Mouse (Mus musculus): ENCODE data around the gene Erbin. TPM values are rescaled to one million over a fixed set of nuclear protein-coding genes. Genes with fewer than 3 reads are reported as not detected.
A peak's percentile ranks its signal among the peaks of the same experiment; 100 is the strongest.

Erbin gene
- polyA plus RNA-seq, 1 experiment from 2014 or later = 11.7 TPM

- H3K4me1 ChIP-seq = no peaks in the 10 kb centered on the region
- H3K4me3 ChIP-seq = no peak overlapping the region
- H3K27me3 ChIP-seq (ENCODE audit: low read depth, poor library complexity, severe bottlenecking) = no peaks in the 10 kb centered on the region
- no peak for DNase-seq (ENCODE audit: low spot score)
- no peaks in the 10 kb centered on the region for H3K9me3 ChIP-seq (replicated peaks)
- no peak overlapping the region for H3K27ac ChIP-seq (replicated peaks)
- 96% methylated on average over 5 of the region's 5 CpGs for WGBS
- peaks cover 96% of the 10 kb centered on the region for H3K36me3 ChIP-seq
Observed at GRCm38 (mm10) chr13:103841287-103842201, 78.8 kb downstream of the Erbin start.

DNA sequence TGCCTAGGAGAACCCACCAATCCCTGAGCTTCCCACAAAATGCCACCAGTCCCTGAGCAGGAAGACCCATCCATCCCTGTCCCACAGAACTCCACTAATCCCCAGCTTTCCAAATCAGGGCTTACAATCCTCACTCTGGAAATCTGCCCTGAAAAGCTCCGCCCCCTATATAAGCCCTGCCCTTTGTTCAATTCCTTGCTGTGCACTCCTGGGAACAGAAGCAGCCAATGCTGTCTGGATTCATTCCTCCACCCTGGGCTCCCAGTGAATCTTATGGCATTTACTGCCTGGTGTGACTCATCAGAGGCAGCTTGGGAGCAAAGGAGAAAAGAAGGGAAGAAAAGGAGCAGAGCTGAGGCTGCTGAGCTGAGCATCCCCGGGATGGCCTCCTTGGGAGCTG lies 81.7 kb downstream of the Erbin start:
- no peak for DNase-seq (ENCODE audit: low spot score)
- Histone ChIP-seq H3K27me3 (ENCODE audit: low read depth, poor library complexity, severe bottlenecking) (no peaks in the 10 kb centered on the region), H3K4me3 (no peak overlapping the region), H3K9me3 (replicated peaks) (no peaks in the 10 kb centered on the region), H3K4me1 (no peaks in the 10 kb centered on the region), H3K36me3 (peaks cover 93% of the 10 kb centered on the region), H3K27ac (replicated peaks) (no peak overlapping the region)
- 64% methylated on average over 2 of the region's 2 CpGs for WGBS

DNA sequence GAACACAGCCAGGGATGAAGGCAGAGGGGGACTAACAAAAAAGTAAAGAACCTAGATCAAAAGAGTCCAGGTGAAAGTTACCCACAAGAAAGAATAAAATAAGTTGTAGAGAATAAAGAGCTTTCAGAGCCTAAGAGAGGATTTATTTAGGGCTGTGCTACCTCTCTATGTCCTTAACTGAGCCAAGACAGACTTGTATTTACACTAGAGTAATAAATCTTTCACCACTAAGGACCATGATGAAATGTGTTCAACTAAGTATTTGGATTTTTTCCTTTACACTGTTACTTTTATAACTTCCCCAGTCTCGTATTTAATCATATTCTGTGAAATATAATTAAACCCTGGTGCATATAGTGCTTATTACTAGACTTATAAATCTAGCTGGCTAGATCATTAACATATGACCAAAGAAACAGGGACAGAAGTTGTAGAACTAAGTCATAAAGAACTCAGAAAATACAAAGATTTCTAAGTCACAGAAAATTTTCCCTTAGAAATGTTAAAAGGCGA lies 90.6 kb downstream of the Erbin start:
- peaks cover 63% of the 10 kb centered on the region for H3K36me3 ChIP-seq
- DNase-seq (ENCODE audit: low spot score) = no peak
- no peaks in the 10 kb centered on the region for H3K4me1 ChIP-seq

DNA sequence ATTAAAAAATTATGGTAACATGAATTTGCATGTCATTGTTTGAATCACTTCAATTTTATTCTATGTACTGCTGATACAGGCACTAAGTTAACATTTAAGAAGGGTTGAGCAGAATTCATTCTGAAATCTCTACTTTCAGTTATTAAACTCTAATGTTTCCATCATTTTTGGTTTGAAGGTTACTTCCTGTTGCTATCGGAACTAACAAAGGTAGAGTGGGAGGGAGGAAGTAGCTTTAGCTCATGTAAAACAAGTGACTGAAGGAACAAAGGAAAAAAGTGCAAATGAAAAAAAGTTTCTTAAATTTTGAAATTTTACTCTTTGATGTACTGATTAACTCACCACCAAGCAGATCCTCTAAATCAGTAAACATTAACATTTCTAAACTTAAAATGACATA lies 98.0 kb downstream of the Erbin start:
- H3K36me3 ChIP-seq = peaks cover 73% of the 10 kb centered on the region
- WGBS = 87% methylated on average over 1 of the region's 1 CpGs
- no peaks in the 10 kb centered on the region for H3K9me3 ChIP-seq (replicated peaks)
- H3K4me1 ChIP-seq = no peaks in the 10 kb centered on the region
- H3K4me3 ChIP-seq = no peak overlapping the region
- H3K27me3 ChIP-seq (ENCODE audit: low read depth, poor library complexity, severe bottlenecking) = no peaks in the 10 kb centered on the region
- no peak for DNase-seq (ENCODE audit: low spot score)
- no peak overlapping the region for H3K27ac ChIP-seq (replicated peaks)

More for the DNA sequence above, 90.6 kb downstream of the Erbin start:
- WGBS = 93% methylated on average over 2 of the region's 2 CpGs
- no peak overlapping the region for H3K27ac ChIP-seq (replicated peaks)
- no peaks in the 10 kb centered on the region for H3K9me3 ChIP-seq (replicated peaks)
- no peak overlapping the region for H3K4me3 ChIP-seq
- no peaks in the 10 kb centered on the region for H3K27me3 ChIP-seq (ENCODE audit: low read depth, poor library complexity, severe bottlenecking)

DNA sequence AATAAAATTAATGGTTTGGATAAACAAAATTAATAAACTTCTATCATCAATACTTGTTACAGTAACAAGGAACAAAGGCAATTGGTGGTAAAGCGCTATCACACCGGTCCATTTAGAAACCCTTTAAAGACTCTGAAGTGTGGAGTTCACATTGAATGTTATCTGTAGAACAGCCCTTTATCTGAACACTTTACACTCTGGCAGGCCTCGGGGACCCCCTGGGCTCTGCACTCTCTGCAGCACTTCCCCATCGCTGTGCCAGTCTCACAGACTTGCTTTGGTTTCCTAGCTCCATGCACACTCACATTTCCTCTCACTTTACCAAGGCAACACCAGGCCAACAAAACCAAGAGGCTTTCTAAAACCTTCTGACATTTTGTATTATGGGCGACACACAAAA lies 100.9 kb downstream of the Erbin start:
- 84% methylated on average over 5 of the region's 5 CpGs for WGBS
- Histone ChIP-seq H3K27ac (replicated peaks) (no peak overlapping the region), H3K36me3 (peaks cover 72% of the 10 kb centered on the region), H3K9me3 (replicated peaks) (no peaks in the 10 kb centered on the region), H3K4me1 (no peaks in the 10 kb centered on the region), H3K4me3 (no peak overlapping the region), H3K27me3 (ENCODE audit: low read depth, poor library complexity, severe bottlenecking) (no peaks in the 10 kb centered on the region)
- DNase-seq (ENCODE audit: low spot score) = no peak

DNA sequence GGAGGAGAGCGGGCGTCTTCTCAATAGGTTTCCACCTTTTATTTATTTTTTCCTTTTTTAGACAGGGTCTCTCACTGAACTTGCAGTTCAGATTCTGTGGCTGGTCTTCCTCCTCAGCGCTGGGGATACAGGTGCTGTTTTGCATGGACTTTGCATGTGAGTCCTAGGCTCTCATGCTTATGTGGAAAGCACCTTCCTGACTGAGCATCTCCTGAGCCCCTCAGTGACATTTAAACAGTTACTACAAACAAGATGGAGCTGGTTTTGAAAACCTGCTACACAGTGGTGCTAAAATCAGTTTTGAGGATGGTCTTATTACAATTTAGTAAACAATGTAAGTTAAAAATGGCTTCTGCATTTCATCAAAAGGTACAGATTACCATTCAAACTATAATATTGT lies 102.4 kb downstream of the Erbin start:
- DNase-seq (ENCODE audit: low spot score) = no peak
- H3K36me3 ChIP-seq = peaks cover 65% of the 10 kb centered on the region

DNA sequence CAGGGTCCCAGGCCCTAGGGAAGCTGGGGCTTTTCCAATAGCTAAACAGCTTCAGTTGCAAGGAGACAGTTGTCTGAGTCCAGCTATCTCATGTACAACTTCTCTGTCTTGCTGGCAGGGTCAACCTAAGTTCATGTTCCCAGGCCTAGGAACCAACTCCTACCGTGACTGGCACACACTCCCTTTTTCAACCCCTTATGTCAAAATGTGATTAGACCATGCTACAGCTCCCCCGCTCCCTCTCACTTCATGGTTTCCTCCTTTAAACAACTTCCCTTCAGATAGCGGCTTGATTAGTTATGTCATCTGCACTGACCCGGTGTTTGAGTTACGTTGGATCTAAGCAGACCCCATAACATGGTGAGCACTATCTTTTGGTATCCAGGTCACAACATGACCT lies 112.8 kb downstream of the Erbin start:
- H3K27me3 ChIP-seq (ENCODE audit: low read depth, poor library complexity, severe bottlenecking) = no peaks in the 10 kb centered on the region
- no peak for DNase-seq (ENCODE audit: low spot score)
- WGBS = 86% methylated on average over 5 of the region's 5 CpGs
- H3K9me3 ChIP-seq (replicated peaks) = no peaks in the 10 kb centered on the region
- no peak overlapping the region for H3K4me3 ChIP-seq
- H3K4me1 ChIP-seq = peaks cover 8% of the 10 kb centered on the region
- no peak overlapping the region for H3K27ac ChIP-seq (replicated peaks)
- peaks cover under 1% of the 10 kb centered on the region; the same call in 1 of the 2 replicates for H3K36me3 ChIP-seq

More for the DNA sequence above, 102.4 kb downstream of the Erbin start:
- no peaks in the 10 kb centered on the region for H3K4me1 ChIP-seq
- no peaks in the 10 kb centered on the region for H3K9me3 ChIP-seq (replicated peaks)
- 91% methylated on average over 3 of the region's 3 CpGs for WGBS
- no peak overlapping the region for H3K27ac ChIP-seq (replicated peaks)
- H3K4me3 ChIP-seq = no peak overlapping the region
- no peaks in the 10 kb centered on the region for H3K27me3 ChIP-seq (ENCODE audit: low read depth, poor library complexity, severe bottlenecking)

- Histone ChIP-seq H3K4me3 (no peak overlapping the region), H3K27me3 (ENCODE audit: low read depth, poor library complexity, severe bottlenecking) (no peaks in the 10 kb centered on the region), H3K36me3 (no peaks in the 10 kb centered on the region), H3K9me3 (replicated peaks) (no peaks in the 10 kb centered on the region), H3K27ac (replicated peaks) (no peak overlapping the region), H3K4me1 (peaks cover 8% of the 10 kb centered on the region)
- no peak for DNase-seq (ENCODE audit: low spot score)
- 50% methylated on average over 6 of the region's 6 CpGs for WGBS
Observed at GRCm38 (mm10) chr13:103806210-103806851, 114.0 kb downstream of the Erbin start.

GRCm38 (mm10) chr13:103803721-103804120 lies 116.6 kb downstream of the Erbin start:
- no peaks in the 10 kb centered on the region for H3K27me3 ChIP-seq (ENCODE audit: low read depth, poor library complexity, severe bottlenecking)
- H3K4me1 ChIP-seq = peaks cover 8% of the 10 kb centered on the region
- H3K9me3 ChIP-seq (replicated peaks) = no peaks in the 10 kb centered on the region
- 83% methylated on average over 5 of the region's 5 CpGs for WGBS
- H3K27ac ChIP-seq (replicated peaks) = no peak overlapping the region
- no peak for DNase-seq (ENCODE audit: low spot score)
- no peaks in the 10 kb centered on the region for H3K36me3 ChIP-seq
- H3K4me3 ChIP-seq = no peak overlapping the region

GRCm38 (mm10) chr13:103801021-103801420 lies 119.3 kb downstream of the Erbin start:
- Histone ChIP-seq H3K36me3 (no peaks in the 10 kb centered on the region), H3K4me3 (no peak overlapping the region), H3K27ac (replicated peaks) (no peak overlapping the region), H3K27me3 (ENCODE audit: low read depth, poor library complexity, severe bottlenecking) (no peaks in the 10 kb centered on the region), H3K4me1 (peaks cover under 1% of the 10 kb centered on the region; the same call in 1 of the 2 replicates), H3K9me3 (replicated peaks) (no peaks in the 10 kb centered on the region)
- 98% methylated on average over 1 of the region's 1 CpGs for WGBS
- no peak for DNase-seq (ENCODE audit: low spot score)

DNA sequence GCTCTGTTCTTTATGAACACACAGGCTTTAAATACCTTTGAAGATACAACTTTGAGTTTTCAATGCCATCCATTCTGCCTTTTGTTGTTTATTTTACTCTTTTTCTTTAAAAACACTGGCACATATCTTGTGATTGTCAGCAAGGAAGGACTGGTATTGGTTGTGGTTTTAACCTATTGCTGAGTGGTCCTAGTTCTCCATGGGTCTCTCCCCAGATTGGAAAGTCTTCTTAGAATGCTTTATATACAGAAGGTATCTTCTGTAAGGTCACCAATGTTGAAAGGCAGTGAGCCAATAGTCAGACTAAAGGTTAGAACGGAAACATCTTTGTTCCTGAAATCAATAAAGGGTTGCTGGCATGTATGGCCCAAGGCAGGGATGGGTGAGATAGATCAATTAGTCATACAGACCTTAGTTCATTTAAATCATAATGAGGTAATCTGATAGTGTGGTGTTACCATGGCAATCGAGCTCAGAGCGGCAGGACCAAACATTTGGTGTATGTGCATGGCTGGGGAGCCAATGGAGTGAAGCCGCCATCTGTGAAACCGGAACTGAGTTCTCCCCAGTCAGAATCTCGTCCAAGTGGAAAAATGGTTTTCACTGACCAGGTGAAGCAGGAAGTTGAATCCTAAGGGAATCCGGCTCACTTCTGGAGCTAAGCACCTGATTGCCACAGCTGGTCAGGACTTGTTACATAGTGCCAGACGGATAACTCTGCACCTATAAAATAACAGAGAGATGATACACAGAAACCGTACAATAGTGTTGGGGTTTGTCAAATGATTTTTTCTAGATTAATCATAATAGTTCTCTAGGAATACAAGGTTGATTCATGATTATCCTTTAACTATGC lies 125.4 kb downstream of the Erbin start:
- no peaks in the 10 kb centered on the region for H3K36me3 ChIP-seq
- no peaks in the 10 kb centered on the region for H3K27me3 ChIP-seq (ENCODE audit: low read depth, poor library complexity, severe bottlenecking)
- H3K27ac ChIP-seq (replicated peaks) = no peak overlapping the region
- peaks cover 12% of the 10 kb centered on the region for H3K4me1 ChIP-seq
- WGBS = 63% methylated on average over 9 of the region's 9 CpGs
- no peaks in the 10 kb centered on the region for H3K9me3 ChIP-seq (replicated peaks)
- DNase-seq (ENCODE audit: low spot score) = peak; percentile 40
- H3K4me3 ChIP-seq = no peak overlapping the region

- Histone ChIP-seq H3K27ac (replicated peaks) (no peak overlapping the region), H3K9me3 (replicated peaks) (no peaks in the 10 kb centered on the region), H3K27me3 (ENCODE audit: low read depth, poor library complexity, severe bottlenecking) (no peaks in the 10 kb centered on the region), H3K4me1 (peaks cover 6% of the 10 kb centered on the region), H3K36me3 (no peaks in the 10 kb centered on the region), H3K4me3 (no peak overlapping the region)
- 38% methylated on average over 11 of the region's 11 CpGs for WGBS
- DNase-seq (ENCODE audit: low spot score) = peak; percentile 33
Observed at GRCm38 (mm10) chr13:103779922-103780585, 140.3 kb downstream of the Erbin start.
